Mouse (Mus musculus): ENCODE results near the gene Crb2.

DNA sequence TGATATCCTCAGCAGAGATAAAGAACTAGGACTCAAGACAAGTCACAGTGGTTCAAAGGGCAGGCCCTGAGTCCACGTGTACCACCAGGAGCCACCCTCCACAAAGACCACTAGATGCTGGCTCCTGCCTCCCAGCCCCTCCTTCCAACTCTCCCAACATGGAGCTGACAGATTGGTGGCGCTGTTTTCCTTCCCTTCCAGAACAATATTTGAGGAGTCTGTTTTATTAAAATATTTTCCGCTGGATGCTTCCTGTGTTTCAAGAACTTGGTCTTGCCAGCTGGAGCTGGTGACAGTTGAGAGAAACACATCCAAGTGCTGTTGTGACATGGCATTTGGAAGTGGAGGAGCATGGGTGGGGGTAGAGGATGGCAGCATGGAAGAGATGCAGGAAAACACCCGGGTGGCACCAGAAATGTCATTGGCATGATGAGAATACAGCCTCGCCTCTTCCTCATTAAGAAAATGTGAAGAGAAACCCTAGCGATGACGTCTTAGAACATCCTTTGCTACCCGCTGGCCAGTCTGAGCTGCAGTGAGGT lies 38.8 kb downstream of the Crb2 start:
- TF ChIP-seq CEBPB (IDR thresholded peaks at IDR 0.05; ENCODE audit: low read depth) = no peak
- TF ChIP-seq FOSL1 (IDR thresholded peaks at IDR 0.05; ENCODE audit: insufficient read depth, low read length, poor library complexity, severe bottlenecking) = no peak
- no peak for TF ChIP-seq MAX (IDR thresholded peaks at IDR 0.05)
- no peak for TF ChIP-seq CTCF (IDR thresholded peaks at IDR 0.05; ENCODE audit: control insufficient read depth, insufficient read depth, insufficient read length)

Data from C2C12 (cell line).